Mouse (Mus musculus) liver, embryonic 16.5 days (tissue): ENCODE data around the gene Gm867. TPM values are rescaled to one million over a fixed set of nuclear protein-coding genes. Genes with fewer than 3 reads are reported as not detected.

ENCODE experiments used
- ATAC-seq: fragments of 200-750 bp; cut with Nextera tagmentation; 2 replicates; pipeline ENCODE4 v1.8.0; 2017; ENCODE audit warnings: low read depth, mild to moderate bottlenecking, moderate number of reproducible peaks, moderate library complexity
- H3K27ac ChIP-seq: fragments of 300-500 bp; sonication (generic); 2 replicates; pipeline ENCODE4 v1.5.1; 2014; ENCODE audit warnings: mild to moderate bottlenecking, low read length
- H3K27me3 ChIP-seq: fragments of 300-500 bp; sonication (generic); 2 replicates; pipeline ENCODE4 v1.6.1; 2014; ENCODE audit warnings: low read depth, low read length, mixed read lengths; ENCODE audit not compliant: control insufficient read depth, insufficient read depth
- H3K36me3 ChIP-seq: fragments of 300-500 bp; sonication (generic); 2 replicates; pipeline ENCODE4 v1.6.1; 2014; ENCODE audit warnings: mild to moderate bottlenecking; ENCODE audit not compliant: control insufficient read depth, insufficient read depth
- H3K4me1 ChIP-seq: fragments of 300-500 bp; sonication (generic); 2 replicates; pipeline ENCODE4 v1.6.1; 2014; ENCODE audit warnings: low read depth, low read length, mixed read lengths; ENCODE audit not compliant: control insufficient read depth
- H3K4me2 ChIP-seq: fragments of 300-500 bp; sonication (generic); 2 replicates; pipeline ENCODE4 v1.6.1; 2014; ENCODE audit warnings: low read depth, low read length, mixed read lengths
- H3K4me3 ChIP-seq: fragments of 300-500 bp; sonication (generic); 2 replicates; pipeline ENCODE4 v1.5.1; 2014; ENCODE audit warnings: low read depth, mild to moderate bottlenecking, low read length
- H3K9ac ChIP-seq: fragments of 300-500 bp; sonication (generic); 2 replicates; pipeline ENCODE4 v1.6.1; 2014; ENCODE audit warnings: low read depth, low read length
- H3K9me3 ChIP-seq: fragments of 300-500 bp; sonication (generic); replicated peaks from 2 replicates; pipeline ENCODE4 v1.6.1; 2016; ENCODE audit warnings: low read length; ENCODE audit not compliant: control insufficient read depth
- WGBS: fragments of 180-500 bp; shearing (Covaris S2); extraction: QIAGEN DNeasy Blood & Tissue Kit; methylation state at CpG from one replicate; pipeline ENCODE4 v1.1.7; 2014; ENCODE audit not compliant: insufficient replicate concordance; 5-methylcytosine and 5-hydroxymethylcytosine counted together
- polyA plus RNA-seq: library from polyadenylated mRNA; unstranded; fragments of >200 nt; fragmentation: Nextera tagmentation; extraction: Ambion mirVana; gene quantifications from 2 replicates; pipeline ENCODE4 v1.2.1, GENCODE M21; 2015

The Gm867 gene
- polyA plus RNA-seq, 1 experiment from 2014 or later, result 26.4 TPM

DNA sequence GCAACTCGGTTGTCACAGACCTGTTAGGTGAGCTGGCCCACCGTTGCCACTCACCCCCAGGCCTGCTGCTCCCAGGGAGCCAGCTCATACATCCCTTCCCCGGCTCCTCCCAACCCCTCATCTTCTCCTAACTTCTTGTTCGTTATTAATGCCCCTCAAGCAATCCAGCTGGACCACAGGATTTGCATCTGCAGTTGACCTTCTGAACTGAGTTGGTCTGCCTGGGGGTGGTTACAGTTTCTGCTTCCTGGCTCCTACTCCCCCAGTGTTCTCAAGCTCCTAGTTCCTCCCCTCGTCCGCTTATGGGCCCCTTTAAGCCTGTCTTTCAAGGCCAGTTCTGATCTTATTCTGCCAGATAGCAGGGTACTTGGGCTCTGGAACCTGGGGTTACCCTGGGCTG, 45.9 kb downstream of the Gm867 start:
- H3K4me2 ChIP-seq, result no peak overlapping the region
- H3K27ac ChIP-seq, result no peak overlapping the region
- no peak for ATAC-seq
- peaks cover 13% of the 10 kb centered on the region for H3K4me1 ChIP-seq
- H3K9ac ChIP-seq, result no peak overlapping the region
- H3K4me3 ChIP-seq, result no peak overlapping the region
- WGBS, result 73% methylated on average over 6 of the region's 6 CpGs
- no peaks in the 10 kb centered on the region for H3K9me3 ChIP-seq
- peaks cover 19% of the 10 kb centered on the region for H3K36me3 ChIP-seq
- H3K27me3 ChIP-seq, result no peaks in the 10 kb centered on the region

DNA sequence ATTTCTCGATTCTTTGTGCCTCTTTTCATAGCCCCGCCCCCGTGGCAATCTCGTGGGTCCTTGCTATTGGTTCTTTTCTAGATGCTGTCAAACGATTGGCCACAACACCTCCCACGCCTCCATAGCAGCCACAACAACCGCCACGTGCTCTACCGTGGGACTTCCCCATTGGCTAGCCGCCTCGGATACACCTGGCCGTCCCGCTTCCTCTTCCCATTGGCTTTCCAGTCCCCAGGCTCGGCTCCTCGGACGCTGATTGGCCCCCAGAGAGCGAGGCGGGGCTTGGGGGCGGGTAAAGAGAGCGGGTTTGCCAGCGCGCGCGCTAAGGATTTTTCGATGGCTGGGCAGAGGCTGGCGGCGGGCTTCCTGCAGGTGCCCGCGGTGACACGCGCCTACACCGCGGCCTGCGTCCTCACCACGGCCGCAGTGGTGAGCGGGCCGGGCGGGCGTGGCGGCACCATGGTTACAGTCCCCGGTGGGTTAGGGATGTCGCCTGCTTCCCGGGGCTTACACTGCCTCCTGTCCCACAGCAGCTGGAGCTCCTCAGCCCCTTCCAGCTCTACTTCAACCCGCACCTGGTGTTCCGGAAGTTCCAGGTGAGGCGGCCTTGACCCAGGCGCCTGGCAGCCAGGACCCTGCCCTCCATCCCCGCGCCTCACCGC, 47.3 kb downstream of the Gm867 start, which contains the start of gene Derl3:
Gene Derl3, plus strand, starts transcription at position 325 of the 662 bp plus-strand sequence.
- peak; percentile 100 for ATAC-seq
- peaks cover 13% of the 10 kb centered on the region for H3K4me1 ChIP-seq
- no peak within 1 kb of the TSS for H3K27ac ChIP-seq
- peak within 1 kb of the TSS; percentile 51 for H3K4me3 ChIP-seq
- H3K9me3 ChIP-seq, result no peaks in the 10 kb centered on the region
- WGBS, result 1% methylated on average over 51 of the region's 51 CpGs
- H3K36me3 ChIP-seq, result peaks cover 19% of the 10 kb centered on the region
- H3K9ac ChIP-seq, result peak within 1 kb of the TSS; percentile 22; the same call in 1 of the 2 replicates
- peak within 1 kb of the TSS; percentile 75 for H3K4me2 ChIP-seq
- no peaks in the 10 kb centered on the region for H3K27me3 ChIP-seq

DNA sequence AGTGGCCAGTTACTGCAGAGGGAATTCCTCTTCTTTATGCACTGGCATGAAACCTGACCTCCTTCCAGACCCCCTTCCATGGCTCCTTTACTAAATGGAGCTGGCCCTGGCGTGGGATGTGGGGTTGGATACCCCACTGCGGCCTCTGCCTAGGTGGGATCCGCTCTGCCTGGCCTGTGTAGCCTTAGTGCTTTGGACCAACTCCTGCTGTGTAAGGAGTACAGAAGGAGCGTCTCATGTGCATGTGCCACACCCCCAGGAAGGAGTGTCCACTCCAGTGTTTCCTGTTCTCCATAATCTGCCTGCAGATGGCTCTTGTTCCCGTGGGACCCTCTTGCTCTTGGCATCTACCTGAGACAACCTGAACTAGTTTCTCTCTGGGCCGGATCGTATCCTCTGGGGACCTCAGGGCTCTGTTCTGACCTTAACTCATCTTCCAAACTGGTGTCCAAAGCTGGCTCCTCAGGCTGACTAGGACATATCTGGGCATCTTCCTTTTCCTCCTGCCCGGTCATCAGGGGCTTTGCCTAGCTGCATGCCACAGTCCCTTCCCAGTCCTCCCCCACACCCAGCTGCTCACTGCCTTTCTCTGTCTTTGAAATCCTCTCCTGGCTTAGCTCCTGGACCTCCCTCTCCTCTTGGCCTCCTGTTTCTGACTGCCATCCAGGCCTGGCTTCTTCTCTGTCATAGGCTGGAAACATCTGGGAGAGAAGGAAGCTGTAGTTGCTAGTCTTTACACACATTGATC, 50.9 kb downstream of the Gm867 start:
- Histone ChIP-seq H3K4me1 (peaks cover 13% of the 10 kb centered on the region), H3K27me3 (no peaks in the 10 kb centered on the region), H3K4me2 (no peak overlapping the region), H3K4me3 (no peak overlapping the region), H3K9me3 (no peaks in the 10 kb centered on the region), H3K27ac (no peak overlapping the region), H3K9ac (no peak overlapping the region), H3K36me3 (no peaks in the 10 kb centered on the region; the same call in 1 of the 2 replicates)
- 51% methylated on average over 8 of the region's 8 CpGs for WGBS
- ATAC-seq, result no peak

Other genes with a start within 250 kb of the Gm867 start
- 11.6 and 13.6 TPM in 2 replicates for gene Cabin1, start 176.3 kb downstream of the Gm867 start, polyA plus RNA-seq
- 222 and 239 TPM in 2 replicates for gene Ddt, start 167.3 kb downstream of the Gm867 start, polyA plus RNA-seq
- gene Gm20441, start 159.7 kb downstream of the Gm867 start, polyA plus RNA-seq, result 0.18 TPM in 1 of 2 replicates, not detected in the other
- gene Gstt3, start 159.3 kb downstream of the Gm867 start, polyA plus RNA-seq, result 14.1 and 16.3 TPM in 2 replicates
- gene Gstt1, start 142.1 kb downstream of the Gm867 start, polyA plus RNA-seq, result 181 and 217 TPM in 2 replicates
- not detected in 2 replicates for gene Gstt4, start 118.1 kb downstream of the Gm867 start, polyA plus RNA-seq
- 54.3 and 56.7 TPM in 2 replicates for gene Gstt2, start 103.2 kb downstream of the Gm867 start, polyA plus RNA-seq
- 906 and 964 TPM in 2 replicates for gene Mif, start 80.4 kb downstream of the Gm867 start, polyA plus RNA-seq
- 0.50 and 0.85 TPM in 2 replicates for gene Derl3, start 47.3 kb downstream of the Gm867 start, polyA plus RNA-seq
- 55.9 and 56.8 TPM in 2 replicates for gene Smarcb1, start 19.1 kb downstream of the Gm867 start, polyA plus RNA-seq
- 125 and 137 TPM in 2 replicates for gene Chchd10, start 7.5 kb downstream of the Gm867 start, polyA plus RNA-seq
- gene Mmp11, start 4.2 kb downstream of the Gm867 start, polyA plus RNA-seq, result 2.1 and 2.7 TPM in 2 replicates
- 15.0 and 17.5 TPM in 2 replicates for gene Vpreb3, start 2.4 kb upstream of the Gm867 start, polyA plus RNA-seq
- 0.06 and 0.14 TPM in 2 replicates for gene Gm5134, start 13.8 kb upstream of the Gm867 start, polyA plus RNA-seq
- 11.3 TPM in 2 replicates for gene Zfp280b, start 92.0 kb upstream of the Gm867 start, polyA plus RNA-seq
- 0.11 and 0.18 TPM in 2 replicates for gene Slc5a4b, start 170.3 kb upstream of the Gm867 start, polyA plus RNA-seq
- gene Slc5a4a, start 206.8 kb upstream of the Gm867 start, polyA plus RNA-seq, result not detected in 2 replicates